Mouse (Mus musculus) CD4-positive helper T cell, adult 2 months (primary cell): ENCODE results near the gene Gm4744.
"Not testable (repeated sequence)": the region's sequence is repeated elsewhere in the genome, so short reads cannot be mapped to it uniquely, and the experiment has no call there.

Experiments used
- DNase-seq: peaks from one replicate; pipeline ENCODE4 v3.0.0-alpha.2; 2012; ENCODE audit warnings: low read depth, missing footprints, low spot score

The Gm4744 gene

DNA sequence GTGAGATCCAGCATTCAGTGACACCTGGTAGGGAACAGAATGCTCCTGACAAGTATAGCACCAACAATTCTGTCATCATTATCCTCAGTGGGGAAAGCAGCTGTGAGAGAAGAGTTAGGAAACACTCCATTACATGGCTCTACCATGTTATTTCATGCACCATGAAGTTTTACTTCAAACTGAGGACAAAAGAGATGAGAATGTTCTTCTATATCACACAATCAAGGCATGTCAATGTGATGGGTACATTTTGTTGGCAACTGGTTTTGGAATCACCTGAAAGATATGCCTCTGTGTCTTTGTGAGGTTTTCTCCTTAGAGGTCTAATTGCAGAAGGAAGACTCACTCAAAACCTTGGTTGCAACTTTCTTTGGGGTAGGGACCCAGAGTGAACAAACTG, at the start of gene Gm4744:
TSS of gene Gm4744 (minus strand) at position 101 of the 400 bp plus-strand sequence.
- no peak for DNase-seq

DNA sequence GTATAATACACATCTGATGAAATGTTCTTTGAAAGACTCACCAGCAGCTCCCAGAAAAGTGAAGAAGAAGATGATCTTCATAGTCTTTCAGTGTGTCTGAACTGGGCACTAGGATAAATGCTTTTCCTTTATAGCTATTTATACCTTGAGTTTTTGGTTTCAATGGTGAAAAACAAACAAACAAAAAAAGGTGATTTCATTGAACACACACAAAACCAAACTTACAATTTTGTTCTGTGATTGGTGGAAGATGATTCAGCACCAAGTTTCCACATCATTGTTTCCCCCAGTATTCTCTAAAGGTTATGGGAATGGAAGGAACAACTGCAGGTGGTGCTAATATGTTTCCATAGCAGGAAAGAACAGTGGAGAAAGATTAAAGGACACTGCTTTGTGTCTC, 47.7 kb upstream of the Gm4744 start, which contains the start of gene Gm2663:
TSS of gene Gm2663 (minus strand) at position 101 of the 400 bp plus-strand sequence.
- not testable (repeated sequence) for DNase-seq

DNA sequence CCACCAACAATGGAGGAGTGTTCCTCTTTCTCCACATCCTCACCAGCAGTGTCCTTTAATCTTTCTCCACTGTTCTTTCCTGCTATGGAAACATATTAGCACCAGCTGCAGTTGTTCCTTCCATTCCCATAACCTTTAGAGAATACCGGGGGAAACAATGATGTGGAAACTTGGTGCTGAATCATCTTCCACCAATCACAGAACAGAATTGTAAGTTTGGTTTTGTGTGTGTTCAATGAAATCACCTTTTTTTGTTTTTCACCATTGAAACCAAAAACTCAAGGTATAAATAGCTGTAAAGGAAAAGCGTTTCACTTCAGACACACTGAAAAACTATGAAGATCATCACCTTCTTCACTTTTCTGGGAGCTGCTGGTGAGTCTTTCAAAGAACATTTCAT, 12.8 kb upstream of the Gm4744 start, which contains the start of gene 1810009J06Rik:
TSS of gene 1810009J06Rik (plus strand) at position 301 of the 400 bp plus-strand sequence.
- DNase-seq, result not testable (repeated sequence)

DNA sequence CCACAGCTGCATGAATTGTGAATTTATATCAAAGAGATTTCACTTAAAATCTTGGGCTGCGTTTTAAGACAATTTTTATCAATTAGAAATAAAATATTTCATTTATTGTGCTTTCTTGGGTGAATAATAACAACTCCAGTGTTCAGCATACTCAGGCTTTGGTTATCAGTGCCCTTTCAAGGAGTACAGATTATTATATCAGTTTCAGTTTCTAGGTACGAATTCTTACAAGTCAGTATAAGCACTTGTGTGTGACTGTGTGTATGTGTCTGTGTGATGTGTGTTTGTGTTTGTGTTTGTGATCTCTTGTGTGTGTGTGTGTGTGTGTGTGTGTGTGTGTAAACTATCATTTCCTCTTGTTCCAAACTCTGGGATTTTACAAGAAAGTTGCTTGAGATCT, 2.0 kb upstream of the Gm4744 start:
- no peak for DNase-seq

DNA sequence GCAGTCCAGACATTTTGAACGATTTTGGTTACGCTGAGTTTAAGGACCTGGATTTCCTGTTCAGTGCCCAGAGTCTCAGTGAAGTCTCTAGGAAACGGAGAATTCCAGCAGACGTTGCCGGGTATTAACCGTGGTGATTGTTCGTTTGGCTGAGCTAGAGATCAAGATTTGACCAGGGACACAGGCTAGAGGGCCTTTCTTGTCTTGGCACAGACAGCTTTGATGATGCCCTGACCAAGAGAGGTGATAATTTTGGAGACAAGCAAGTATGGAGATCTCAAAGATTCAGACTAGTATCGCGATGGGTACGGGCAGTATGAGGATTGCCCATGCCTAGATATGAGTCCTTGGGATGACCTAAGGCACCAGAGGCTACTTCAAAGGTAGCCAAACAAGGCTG, 11.2 kb downstream of the Gm4744 start, which contains the start of gene 1700074P13Rik:
TSS of gene 1700074P13Rik (minus strand) at position 101 of the 400 bp plus-strand sequence.
- no peak for DNase-seq

DNA sequence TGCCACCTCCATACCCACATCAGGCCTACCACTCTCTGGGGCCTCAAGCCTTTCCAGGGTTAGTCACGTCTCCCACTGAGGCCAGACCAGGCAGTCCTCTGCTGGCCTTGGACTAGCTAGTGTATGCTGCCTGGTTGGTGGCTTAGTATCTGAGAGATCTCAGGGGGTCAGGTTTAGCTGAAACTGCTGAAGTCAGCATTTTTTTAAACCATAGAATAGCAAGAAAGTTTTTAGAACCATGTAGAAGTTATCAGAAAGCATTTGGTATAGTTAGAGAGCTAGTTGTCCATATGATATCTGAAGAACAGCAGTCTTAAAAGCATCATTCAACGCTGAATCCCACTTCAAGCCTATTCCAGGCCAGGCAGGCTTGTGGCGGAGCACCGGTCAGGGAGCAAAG, 31.7 kb downstream of the Gm4744 start:
- DNase-seq, result no peak

DNA sequence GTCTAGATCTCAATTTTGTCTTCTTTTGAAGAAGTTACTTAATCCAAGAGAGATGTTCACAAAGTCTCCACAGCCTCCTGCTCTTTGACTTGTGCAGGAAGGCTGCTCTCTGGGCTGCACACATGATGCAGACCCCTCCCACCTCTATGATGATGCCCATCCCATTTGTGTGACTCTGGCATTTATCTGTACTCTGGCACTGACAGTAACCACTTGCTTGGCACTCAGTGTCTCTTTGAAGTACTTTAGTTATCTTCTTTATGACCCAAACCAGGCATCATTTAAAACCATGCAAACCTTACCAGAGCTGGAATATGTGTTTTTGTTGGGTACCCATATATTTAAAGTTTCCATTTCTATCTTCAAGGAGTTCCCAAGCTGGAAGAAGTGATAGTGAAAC, 51.4 kb downstream of the Gm4744 start, which contains the start of gene Prss58:
TSS of gene Prss58 (minus strand) at position 101 of the 400 bp plus-strand sequence.
- DNase-seq, result no peak
